Mouse (Mus musculus) liver, embryonic 14.5 days (tissue): ENCODE data around the gene Ccdc120.

ENCODE experiments used
- CTCF ChIP-seq: IDR thresholded peaks from 2 replicates; pipeline ENCODE4 v1.5.1; 2016; ENCODE audit warnings: antibody characterized with exemption, low read depth, control low read depth
- EP300 ChIP-seq: IDR thresholded peaks from 2 replicates; pipeline ENCODE4 v1.6.1; 2016; ENCODE audit warnings: antibody characterized with exemption, low read depth

DNA sequence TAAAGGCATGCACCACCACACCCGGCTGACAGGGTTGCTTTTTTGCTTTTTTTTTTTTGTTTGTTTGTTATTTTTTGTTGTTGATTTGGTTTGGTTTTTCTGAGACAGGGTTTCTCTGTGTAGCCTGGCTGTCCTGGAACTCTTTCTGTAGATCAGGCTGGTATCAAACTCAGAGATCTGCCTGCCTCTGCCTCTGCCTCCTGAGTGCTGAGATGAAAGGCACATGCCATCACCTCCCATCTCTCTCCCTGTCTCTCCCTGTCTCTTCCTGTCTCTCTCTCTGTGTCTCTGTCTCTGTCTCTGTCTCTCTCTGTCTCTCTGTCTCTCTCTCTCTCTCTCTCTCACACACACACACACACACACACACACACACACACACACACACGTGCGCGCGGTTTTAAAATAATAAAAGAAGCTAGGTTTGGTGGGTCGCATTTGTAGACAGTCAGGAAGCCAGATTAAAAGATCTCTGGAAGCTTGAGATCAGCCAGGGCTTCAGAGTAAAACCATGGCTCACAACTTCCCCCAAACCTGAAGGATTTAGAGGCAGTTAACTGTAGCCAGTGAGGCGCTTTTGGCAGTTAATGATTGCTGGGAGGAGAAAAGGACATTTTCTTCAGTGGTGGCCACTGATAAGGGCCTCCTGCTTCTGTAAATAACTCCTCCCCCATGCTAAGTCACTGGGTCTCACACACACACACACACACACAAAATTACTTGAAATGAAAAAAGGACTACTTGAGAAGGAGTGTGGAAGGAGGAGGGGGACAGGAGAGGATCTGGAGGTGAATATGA, 27.9 kb upstream of the Ccdc120 start:
- TF ChIP-seq EP300 (peak; percentile 83), CTCF (no peak)
